In the genomic region with DNA sequence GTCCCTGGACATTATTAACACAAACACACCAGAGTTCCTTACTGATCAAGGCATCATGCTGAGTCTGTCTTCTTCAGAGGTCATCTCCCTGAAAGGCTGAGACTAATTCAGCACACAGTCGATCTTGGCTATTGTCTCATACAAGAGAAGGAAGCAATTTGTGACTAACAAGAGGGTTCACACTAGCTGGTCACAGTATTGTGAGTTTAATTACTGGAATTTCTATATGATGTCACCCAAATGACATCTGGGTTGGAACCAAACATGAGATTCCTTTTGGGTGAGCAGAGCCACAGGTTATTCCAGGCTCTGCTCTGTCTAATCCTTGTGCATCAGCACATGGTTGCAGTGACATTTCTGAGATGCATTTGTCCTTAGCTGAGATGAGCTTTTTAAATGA, we compare ENCODE assay signal across 11 mouse cellular contexts.
"Had no signal": no experiment of that assay in that cellular context is flagged by ENCODE, and none has a peak within 500 bp of the region (broad histone marks: within the 10 kb centered on the region; RNA-seq: fewer than 3 reads in every experiment).

No protein-coding gene starts in this region.

- DNase-seq: liver, postnatal 0 days; lung, adult 2 months; lung, postnatal 14 days; lung, postnatal 36 days; right cerebral cortex, adult 18-20 months; right cerebral cortex, postnatal 25 days; right cerebral cortex, postnatal 4 days; spleen, adult 18-20 months; thymus, adult 18-20 months; thymus, postnatal 14 days; thymus, postnatal 36 days had no signal
